Mouse (Mus musculus) adrenal gland (tissue): ENCODE data around the gene Cntn1.
"Not testable (repeated sequence)": the region's sequence is repeated elsewhere in the genome, so short reads cannot be mapped to it uniquely, and the experiment has no call there.

Source experiments
- intact Hi-C: fragments of 180-260 bp; cut with DNase I; formaldehyde crosslinking; loops from one replicate; pipeline ENCODE4 v1.15.1; 2025

Cntn1 gene

GRCm38 (mm10) chr15:92268741-92269322 lies 217.9 kb downstream of the Cntn1 start:
- intact Hi-C loops = loop anchor here (10.0 kb wide), 1 partner anchor 166 kb away; no protein-coding TSS in a partner anchor

GRCm38 (mm10) chr15:92271801-92272365 lies 220.9 kb downstream of the Cntn1 start:
- intact Hi-C loops = no loop called here

- intact Hi-C loops = no loop called here
Measured at GRCm38 (mm10) chr15:92276826-92277225, 225.9 kb downstream of the Cntn1 start.

- intact Hi-C loops = no loop called here
Measured at GRCm38 (mm10) chr15:92277984-92278383, 227.0 kb downstream of the Cntn1 start.

GRCm38 (mm10) chr15:92280966-92281365 lies 230.0 kb downstream of the Cntn1 start:
- intact Hi-C loops = no loop called here

GRCm38 (mm10) chr15:92287616-92288015 lies 236.7 kb downstream of the Cntn1 start:
- intact Hi-C loops = no loop called here

GRCm38 (mm10) chr15:92296479-92296878 lies 245.5 kb downstream of the Cntn1 start:
- intact Hi-C loops = no loop called here

- intact Hi-C loops = no loop called here
Measured at GRCm38 (mm10) chr15:92302796-92303195, 251.8 kb downstream of the Cntn1 start.

GRCm38 (mm10) chr15:92304221-92304620 lies 253.3 kb downstream of the Cntn1 start:
- intact Hi-C loops = no loop called here

GRCm38 (mm10) chr15:92321959-92322358 lies 271.0 kb downstream of the Cntn1 start:
- intact Hi-C loops = no loop called here

GRCm38 (mm10) chr15:92327111-92327510 lies 276.1 kb downstream of the Cntn1 start:
- intact Hi-C loops = no loop called here

- intact Hi-C loops = no loop called here
Measured at GRCm38 (mm10) chr15:92340253-92340652, 289.3 kb downstream of the Cntn1 start.

GRCm38 (mm10) chr15:92341424-92341823 lies 290.5 kb downstream of the Cntn1 start:
- intact Hi-C loops = no loop called here

GRCm38 (mm10) chr15:92344136-92344869 lies 293.3 kb downstream of the Cntn1 start:
- intact Hi-C loops = no loop called here

GRCm38 (mm10) chr15:92347426-92347825 lies 296.5 kb downstream of the Cntn1 start:
- intact Hi-C loops = no loop called here

- intact Hi-C loops = no loop called here
Measured at GRCm38 (mm10) chr15:92347902-92348301, 296.9 kb downstream of the Cntn1 start.

GRCm38 (mm10) chr15:92348453-92348852 lies 297.5 kb downstream of the Cntn1 start:
- intact Hi-C loops = not testable (repeated sequence)

GRCm38 (mm10) chr15:92364153-92364552 lies 313.2 kb downstream of the Cntn1 start:
- intact Hi-C loops = no loop called here

GRCm38 (mm10) chr15:92364592-92364991 lies 313.6 kb downstream of the Cntn1 start:
- intact Hi-C loops = no loop called here
